In the genomic region with DNA sequence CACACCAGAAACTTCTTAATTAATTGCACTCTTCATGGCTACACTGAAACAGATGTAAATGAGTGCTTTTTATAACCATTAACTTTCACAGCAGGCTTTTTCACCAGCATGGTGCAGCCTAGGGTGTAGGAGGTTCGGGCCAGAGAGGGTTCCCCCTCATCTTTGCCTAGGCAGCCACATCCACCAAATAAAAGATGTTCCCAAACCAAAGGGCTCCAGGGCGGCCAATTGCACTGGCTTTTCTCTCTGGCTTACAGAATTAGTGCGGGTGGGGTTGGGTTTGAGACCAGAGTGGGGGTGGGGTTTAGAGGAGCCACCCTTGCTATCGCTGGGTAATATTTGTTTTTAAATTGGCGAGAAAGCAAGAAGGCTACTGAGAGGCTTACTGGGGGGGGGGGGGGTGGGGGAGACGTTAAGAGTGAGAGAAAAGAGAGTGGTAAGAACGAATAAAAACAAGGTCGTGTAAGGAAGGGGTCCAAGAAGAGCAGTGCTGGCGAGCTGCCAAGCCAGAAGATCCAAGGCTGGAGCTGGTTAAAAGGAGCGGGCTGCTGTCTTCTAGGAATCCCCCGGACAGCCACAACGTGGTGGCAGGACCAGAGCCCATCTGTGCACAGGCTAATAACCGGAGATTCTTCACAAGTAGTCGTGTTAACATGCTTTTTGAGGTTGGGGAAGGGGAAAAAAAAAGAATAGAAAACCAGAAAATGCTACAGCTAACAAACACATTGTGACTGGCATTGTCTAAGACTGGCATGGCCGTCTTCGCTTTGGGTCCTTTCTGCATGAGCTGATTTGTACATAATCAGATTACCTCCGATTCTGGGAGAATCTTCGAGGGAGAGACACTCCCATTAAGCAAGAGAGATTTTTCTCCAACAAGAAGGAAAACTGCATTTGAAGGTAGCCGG, we compare ENCODE assay signal across 9 mouse cellular contexts.
DNase-seq lines count a peak whose midpoint lies in the region; ATAC-seq lines count a peak whose summit lies in the region.
"Had no signal": no experiment of that assay in that cellular context is flagged by ENCODE, and none has a peak within 500 bp of the region (broad histone marks: within the 10 kb centered on the region; RNA-seq: fewer than 3 reads in every experiment).

No protein-coding gene starts in this region.

- no peaks in the 10 kb centered on the region for H3K27me3 ChIP-seq in heart, embryonic 14.5 days (ENCODE audit: control insufficient read depth, insufficient read depth, low read length)
- no peaks in the 10 kb centered on the region for H3K27me3 ChIP-seq in forebrain, embryonic 13.5 days
- H3K27me3 ChIP-seq in midbrain, embryonic 10.5 days (ENCODE audit: low read depth, poor library complexity, severe bottlenecking) = peaks cover 16% of the 10 kb centered on the region

- no peaks in the 10 kb centered on the region for H3K9me3 ChIP-seq in heart, embryonic 14.5 days (ENCODE audit: control insufficient read depth, low read length)
- no peaks in the 10 kb centered on the region for H3K9me3 ChIP-seq in forebrain, embryonic 13.5 days (replicated peaks)
- H3K9me3 ChIP-seq in midbrain, embryonic 10.5 days (replicated peaks) = no peaks in the 10 kb centered on the region

- no peak overlapping the region for H3K27ac ChIP-seq in heart, embryonic 14.5 days (replicated peaks in 1 of 2; ENCODE audit: control insufficient read depth in 1 of 2, insufficient read depth in 1 of 2, low read depth in 2 of 2, low read length in 2 of 2)
- peak overlapping the region; percentile 31; the same call in 1 of the 2 replicates for H3K27ac ChIP-seq in forebrain, embryonic 13.5 days
- peak overlapping the region; percentile 69 for H3K27ac ChIP-seq in midbrain, embryonic 10.5 days (replicated peaks)

- peaks cover 0 to 4% of the 10 kb centered on the region in 2 experiments; a peak in 2 of 4 replicates for H3K4me1 ChIP-seq in heart, embryonic 14.5 days (ENCODE audit: control insufficient read depth in 2 of 2, insufficient read depth in 2 of 2, low read length in 2 of 2)
- peaks cover 21% of the 10 kb centered on the region for H3K4me1 ChIP-seq in forebrain, embryonic 13.5 days
- peaks cover 19% of the 10 kb centered on the region for H3K4me1 ChIP-seq in midbrain, embryonic 10.5 days

- ATAC-seq in heart, embryonic 14.5 days (ENCODE audit: insufficient number of reproducible peaks, insufficient read depth, low FRiP score, low read depth) = no peak
- ATAC-seq in forebrain, embryonic 13.5 days = peak; percentile 75

- WGBS in heart, embryonic 14.5 days = 29% methylated on average over 19 of the region's 19 CpGs
- 7% methylated on average over 19 of the region's 19 CpGs for WGBS in forebrain, embryonic 13.5 days
- 17% methylated on average over 19 of the region's 19 CpGs for WGBS in midbrain, embryonic 10.5 days

- no peak for DNase-seq in heart, postnatal 36 days
- peak; percentile 1 for DNase-seq in brain, adult 2 months (ENCODE audit: low read depth, low spot score)
- DNase-seq in midbrain, embryonic 10.5 days (ENCODE audit: low spot score) = peak; percentile 33
- no peak for DNase-seq in thymus, adult 18-20 months
- no peak for DNase-seq in layer of hippocampus, postnatal 10 days (ENCODE audit: low spot score in 2 of 2)
- no peak for DNase-seq in adrenal gland, adult 8-10 months
- DNase-seq: lung, postnatal 14 days had no signal

- H3K9ac ChIP-seq in heart, embryonic 14.5 days (ENCODE audit: low read length) = no peak overlapping the region
- H3K9ac ChIP-seq in forebrain, embryonic 13.5 days = no peak overlapping the region

- peak overlapping the region; percentile 51 for H3K4me2 ChIP-seq in heart, embryonic 14.5 days (ENCODE audit: low read length)
- peak overlapping the region; percentile 54 for H3K4me2 ChIP-seq in forebrain, embryonic 13.5 days

- H3K4me3 ChIP-seq in heart, embryonic 14.5 days (ENCODE audit: control insufficient read depth in 1 of 2, insufficient read depth in 1 of 2, low read depth in 1 of 2, low read length in 2 of 2) = peak overlapping the region in 1 of 2 experiments; percentile 9; a peak in 1 of 4 replicates
- H3K4me3 ChIP-seq in forebrain, embryonic 13.5 days = peak overlapping the region; percentile 23
- peak overlapping the region; percentile 42 for H3K4me3 ChIP-seq in midbrain, embryonic 10.5 days

- no peaks in the 10 kb centered on the region for H3K36me3 ChIP-seq in heart, embryonic 14.5 days (ENCODE audit: control insufficient read depth, insufficient read depth, low read length)
- no peaks in the 10 kb centered on the region for H3K36me3 ChIP-seq in forebrain, embryonic 13.5 days (ENCODE audit: poor library complexity, severe bottlenecking)
- no peaks in the 10 kb centered on the region for H3K36me3 ChIP-seq in midbrain, embryonic 10.5 days

- intact Hi-C loops in heart, postnatal 36 days (cut with DNase I) = no loop called here

Comparison
In these comparisons a context has a peak if more than half of its experiments do, and no peak if none do; other contexts are left out.
1. H3K27ac ChIP-seq: peak in forebrain, embryonic 13.5 days (single experiment) and midbrain, embryonic 10.5 days (single experiment); none in heart, embryonic 14.5 days (0 of 2).
2. DNase-seq: peak in brain, adult 2 months (single experiment) and midbrain, embryonic 10.5 days (single experiment); none in heart, postnatal 36 days (0 of 2), thymus, adult 18-20 months (0 of 2), layer of hippocampus, postnatal 10 days (0 of 2) and adrenal gland, adult 8-10 months (single experiment).